ENCODE assay signal across 9 mouse cellular contexts in genomic region chr3:32610560-32610959, GRCm38 (mm10). TPM values are rescaled to one million over a fixed set of nuclear protein-coding genes. Genes with fewer than 3 reads are reported as not detected.
A peak's percentile ranks its signal among the peaks of the same experiment; 100 is the strongest.
DNase-seq lines count a peak whose midpoint lies in the region; ATAC-seq and TF ChIP-seq lines count a peak whose summit lies in the region.
"Had no signal": no experiment of that assay in that cellular context is flagged by ENCODE, and none has a peak within 500 bp of the region (broad histone marks: within the 10 kb centered on the region; RNA-seq: fewer than 3 reads in every experiment).

No protein-coding gene starts in this region.

- peak; percentile 56 for TF ChIP-seq CTCF in lung, adult 2 months (IDR thresholded peaks at IDR 0.05; ENCODE audit: insufficient read depth, low read length)

- no peaks in the 10 kb centered on the region for H3K9me3 ChIP-seq in embryonic facial prominence, embryonic 14.5 days (ENCODE audit: control insufficient read depth, low read length)

- no peak overlapping the region for H3K27ac ChIP-seq in embryonic facial prominence, embryonic 14.5 days (replicated peaks; ENCODE audit: low read depth, low read length)
- H3K27ac ChIP-seq: macrophage had no signal

- no peak overlapping the region for H3K4me2 ChIP-seq in embryonic facial prominence, embryonic 14.5 days (ENCODE audit: low read depth, low read length)

- 21% methylated on average over 7 of the region's 7 CpGs for WGBS in embryonic facial prominence, embryonic 14.5 days
- WGBS in lung, adult 2 months: 18% methylated on average over 7 of the region's 7 CpGs

- no peak for TF ChIP-seq POLR2A in lung, adult 2 months (IDR thresholded peaks at IDR 0.05; ENCODE audit: borderline replicate concordance, extremely low read depth, low read depth, low read length)

- peak; percentile 64 for DNase-seq in 416B (ENCODE audit: low read depth)
- peak; percentile 36 for DNase-seq in adrenal gland, adult 8-10 months
- DNase-seq in embryonic facial prominence, embryonic 14.5 days (ENCODE audit: low spot score): peak; percentile 77
- peak; percentile 62 to 77 for DNase-seq in heart, postnatal 14 days
- DNase-seq in kidney, postnatal 25 days: peak; percentile 67 to 76
- DNase-seq in lung, adult 2 months: peak; percentile 23
- peak; percentile 50 for DNase-seq in ovary, postnatal 14 days (ENCODE audit: low spot score)
- peak; percentile 50 for DNase-seq in yolk sac, embryonic 10.5 days (ENCODE audit: low spot score)

- no peak overlapping the region for H3K9ac ChIP-seq in embryonic facial prominence, embryonic 14.5 days (ENCODE audit: low read depth, low read length)

- 0 out of 2 replicates have a peak, but pooled peaks cover 4% of the 10 kb centered on the region for H3K36me3 ChIP-seq in embryonic facial prominence, embryonic 14.5 days (ENCODE audit: control insufficient read depth, insufficient read depth, low read length)

- no peak overlapping the region for H3K4me3 ChIP-seq in embryonic facial prominence, embryonic 14.5 days (ENCODE audit: low read depth, low read length)
- H3K4me3 ChIP-seq in lung, adult 2 months (replicated peaks; ENCODE audit: extremely low read depth, low read depth, low read length): no peak overlapping the region

- ATAC-seq in embryonic facial prominence, embryonic 14.5 days (ENCODE audit: low read depth): peak; percentile 67

- H3K4me1 ChIP-seq in embryonic facial prominence, embryonic 14.5 days (ENCODE audit: control insufficient read depth, insufficient read depth, low read length): 0 out of 2 replicates have a peak, but pooled peaks cover 4% of the 10 kb centered on the region
- peaks cover 9% of the 10 kb centered on the region for H3K4me1 ChIP-seq in lung, adult 2 months (ENCODE audit: control insufficient read depth, insufficient read depth, low read length)

- no peaks in the 10 kb centered on the region for H3K27me3 ChIP-seq in embryonic facial prominence, embryonic 14.5 days (replicated peaks; ENCODE audit: control insufficient read depth, insufficient read depth, low read length)

- intact Hi-C loops in heart, postnatal 14 days (cut with DNase I): loop anchor here (1.0 to 10.0 kb wide), 2 partner anchors 54 to 88 kb away; no protein-coding TSS in a partner anchor

RNA-seq across cellular contexts. Expression of gene Gnb4, which starts 5.8 kb away (rescaled TPM):
- total RNA-seq in adrenal gland, adult 8-10 months (2022): 10 to 100 TPM; 37.7 to 82.5 (median 58.9) TPM
- 85.0 and 88.0 TPM in 2 replicates for polyA plus RNA-seq in embryonic facial prominence, embryonic 14.5 days (2014; fragmentation: Nextera tagmentation; extraction: Ambion mirVana)
- 10 to 100 TPM; 26.2 to 26.4 TPM for total RNA-seq in heart, postnatal 14 days (2021)
- polyA plus RNA-seq in lung, adult 2 months (2012; rRNA removed): 34.9 and 52.8 TPM in 2 replicates

Comparison
In these comparisons a context has a peak if more than half of its experiments do, and no peak if none do; other contexts are left out.
1. DNase-seq: peak in every context shown above with its lines; median percentile 77 in embryonic facial prominence, embryonic 14.5 days; 72 in kidney, postnatal 25 days; 70 in heart, postnatal 14 days; 64 in 416B; 50 in ovary, postnatal 14 days; 50 in yolk sac, embryonic 10.5 days; 36 in adrenal gland, adult 8-10 months; 23 in lung, adult 2 months.